Mouse (Mus musculus): Measurements from ENCODE around the gene Tprgl.

The Tprgl gene

DNA sequence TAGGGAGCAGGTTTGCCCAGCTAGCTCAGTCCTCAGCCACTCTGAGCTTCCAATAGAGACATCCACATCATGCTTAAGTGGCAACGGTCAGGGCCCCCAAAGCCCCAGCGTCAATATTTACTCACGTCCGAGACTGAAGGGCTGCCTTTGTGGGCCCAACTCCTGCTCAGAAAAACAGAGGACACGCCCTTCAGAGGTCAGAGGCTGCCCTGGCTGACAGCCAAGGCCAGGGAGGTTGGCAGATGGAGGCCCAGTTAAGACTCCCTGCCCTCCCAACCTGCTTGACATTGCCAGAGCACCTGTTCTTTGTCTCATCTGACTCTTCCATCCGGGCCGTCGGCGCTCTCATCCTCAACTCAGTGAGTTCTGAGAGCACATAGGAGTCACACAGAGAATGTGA lies 41.7 kb downstream of the Tprgl start:
- DNase-seq (ENCODE audit: low read depth, low spot score), result no peak

DNA sequence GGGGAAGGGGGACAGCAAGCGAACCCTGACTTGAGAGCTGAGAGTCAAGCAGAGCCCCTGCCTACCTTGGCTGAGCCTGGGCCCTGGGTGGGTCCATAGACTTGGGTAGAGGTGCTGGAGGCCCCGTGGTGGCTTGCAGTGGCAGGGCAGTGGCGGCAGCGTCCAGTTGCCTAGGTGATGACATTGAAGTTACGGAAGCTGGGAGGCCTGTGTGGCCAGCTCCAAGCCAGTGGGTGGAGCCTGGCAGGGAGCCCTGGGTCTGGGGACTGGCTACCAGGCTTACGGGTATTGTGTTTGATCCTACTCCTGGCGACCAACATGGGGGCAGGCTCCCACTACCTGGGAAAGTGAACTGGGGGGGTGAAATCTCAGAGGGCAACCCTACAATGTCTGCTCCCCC lies 44.0 kb downstream of the Tprgl start:
- DNase-seq (ENCODE audit: low read depth, low spot score), result no peak

DNA sequence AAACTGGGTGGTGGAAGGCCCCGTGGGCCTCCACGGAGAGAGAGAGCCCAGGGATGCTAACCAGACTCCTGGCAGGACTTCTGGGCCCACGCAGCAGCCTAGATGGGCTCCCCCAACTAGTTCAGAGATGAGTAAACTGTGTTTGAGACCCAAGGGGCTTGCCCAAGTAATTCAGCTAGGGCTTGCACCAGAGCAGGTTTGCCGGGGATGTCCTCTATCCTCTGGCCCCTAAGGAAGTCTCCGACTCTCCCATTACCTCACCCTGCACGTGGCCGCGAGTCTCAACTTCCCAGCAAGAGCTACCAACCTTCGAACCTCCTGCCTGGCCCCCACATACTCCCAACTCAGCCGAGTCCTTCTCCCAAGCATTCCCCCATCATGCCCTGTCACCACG lies 50.6 kb downstream of the Tprgl start:
- no peak for DNase-seq (ENCODE audit: low read depth, low spot score)

GRCm38 (mm10) chr4:154109216-154109849 lies 51.1 kb downstream of the Tprgl start:
- no peak for DNase-seq (ENCODE audit: low read depth, low spot score)
